Mouse (Mus musculus) T-cell, adult 2 months (primary cell): ENCODE measurements around the gene Ttll5.

Source experiments
- DNase-seq: peaks from one replicate; pipeline ENCODE4 v3.0.0; 2022; ENCODE audit warnings: low spot score

Gene Ttll5

GRCm38 (mm10) chr12:86014174-86014573 lies 189.7 kb downstream of the Ttll5 start:
- DNase-seq, result no peak

GRCm38 (mm10) chr12:86014621-86015020 lies 190.2 kb downstream of the Ttll5 start:
- DNase-seq, result no peak

DNA sequence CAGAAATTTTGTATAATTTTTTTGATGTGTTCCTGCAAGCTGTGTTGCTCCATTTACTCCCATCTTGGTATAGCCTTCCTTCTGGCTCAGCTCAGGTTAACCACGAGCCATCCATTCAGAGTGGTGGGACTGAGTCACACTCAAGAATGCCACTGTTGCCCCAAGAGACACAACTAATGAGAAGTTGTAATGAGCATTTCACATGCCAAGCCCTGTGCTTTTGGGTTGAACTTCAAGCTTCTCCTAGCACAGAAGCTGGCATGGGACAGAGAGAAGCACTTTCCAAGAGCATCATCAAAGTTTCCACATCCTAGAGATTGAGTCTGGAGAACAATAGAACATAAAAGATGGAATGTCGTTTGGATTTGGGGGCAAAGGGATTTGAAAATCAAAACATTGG lies 190.7 kb downstream of the Ttll5 start:
- DNase-seq, result no peak

- no peak for DNase-seq
Observed at GRCm38 (mm10) chr12:86017360-86017759, 192.9 kb downstream of the Ttll5 start.

- DNase-seq, result no peak
Observed at GRCm38 (mm10) chr12:86021583-86021982, 197.1 kb downstream of the Ttll5 start.

GRCm38 (mm10) chr12:86022282-86022984 lies 198.0 kb downstream of the Ttll5 start:
- DNase-seq, result no peak

- no peak for DNase-seq
Observed at GRCm38 (mm10) chr12:86023081-86023871, 198.8 kb downstream of the Ttll5 start.

DNA sequence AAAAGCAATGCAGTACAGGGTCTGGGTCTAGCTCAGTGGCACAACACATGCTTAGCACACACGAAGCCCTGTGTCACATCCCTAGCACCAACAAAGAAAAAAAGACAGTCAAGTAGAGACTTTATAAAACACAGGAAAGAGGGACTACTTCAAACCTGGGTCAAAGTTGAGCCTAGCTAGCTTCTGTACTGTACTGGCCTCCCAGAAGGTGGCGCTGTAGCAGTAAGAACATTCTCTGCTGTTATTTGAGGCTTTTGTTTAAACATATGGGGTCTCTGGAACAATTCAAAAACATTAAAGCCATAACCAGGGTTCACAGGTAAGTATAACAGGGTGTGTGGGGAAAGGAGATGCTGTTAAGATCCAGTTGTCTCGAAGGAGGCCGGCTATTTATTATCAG lies 200.0 kb downstream of the Ttll5 start:
- DNase-seq, result no peak

DNA sequence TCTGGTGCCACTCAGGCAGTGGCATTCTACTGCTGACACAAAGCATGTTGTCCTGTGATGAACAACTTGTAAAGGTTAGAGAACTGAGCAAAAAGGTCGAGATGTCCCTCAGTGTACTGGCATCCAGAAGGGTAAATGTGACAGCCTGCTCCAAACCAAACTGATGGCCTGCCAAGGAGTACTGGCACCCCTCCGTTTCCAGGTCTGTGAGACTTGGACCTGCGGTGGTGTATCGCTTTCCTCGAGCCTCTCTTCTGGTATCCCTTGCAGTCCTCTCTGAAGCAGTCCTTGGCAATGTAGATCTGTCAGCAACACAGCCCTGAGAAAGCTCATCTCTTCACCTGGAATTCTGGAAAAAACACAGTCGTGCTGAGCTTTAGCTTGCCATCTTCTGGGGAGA lies 201.0 kb downstream of the Ttll5 start:
- no peak for DNase-seq

GRCm38 (mm10) chr12:86027000-86027399 lies 202.5 kb downstream of the Ttll5 start:
- no peak for DNase-seq

- DNase-seq, result no peak
Observed at GRCm38 (mm10) chr12:86027747-86028146, 203.3 kb downstream of the Ttll5 start.

- no peak for DNase-seq
Observed at GRCm38 (mm10) chr12:86030932-86031331, 206.5 kb downstream of the Ttll5 start.

GRCm38 (mm10) chr12:86035586-86035985 lies 211.1 kb downstream of the Ttll5 start:
- no peak for DNase-seq

- DNase-seq, result no peak
Observed at GRCm38 (mm10) chr12:86036368-86037166, 212.1 kb downstream of the Ttll5 start.

DNA sequence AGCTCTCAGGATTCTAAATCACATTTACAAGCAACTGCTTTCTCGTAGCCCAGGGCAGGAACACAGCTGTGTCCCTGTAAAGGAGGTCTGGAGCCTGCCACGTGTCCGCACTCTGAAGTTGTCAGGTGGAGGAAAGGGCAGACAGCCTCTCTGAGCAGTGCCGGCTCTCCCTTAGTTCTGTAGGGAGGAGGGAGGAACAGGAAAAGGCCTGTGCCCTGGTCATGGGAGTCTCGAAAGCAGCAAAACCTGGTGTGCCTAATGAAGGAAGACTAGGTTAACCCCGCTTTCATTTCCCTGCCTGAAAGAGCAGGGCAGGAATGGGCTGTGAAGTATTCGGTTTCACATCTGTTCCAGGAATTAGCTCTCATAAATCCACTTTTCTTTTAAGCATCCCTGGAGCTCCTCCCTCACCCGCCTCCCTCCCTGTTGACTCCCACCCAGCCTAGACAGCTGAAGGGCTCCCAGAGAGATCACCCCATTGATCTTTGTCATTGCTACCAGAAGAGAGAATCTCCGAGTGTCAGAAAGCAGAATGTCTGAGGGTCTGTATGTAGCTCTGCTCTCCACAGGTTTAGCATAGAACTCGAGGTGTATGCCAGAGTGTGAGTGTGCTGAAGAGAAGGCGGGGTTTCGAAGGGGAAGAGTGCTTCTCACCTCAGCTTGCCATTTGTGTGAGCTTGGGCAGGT lies 212.9 kb downstream of the Ttll5 start:
- no peak for DNase-seq

DNA sequence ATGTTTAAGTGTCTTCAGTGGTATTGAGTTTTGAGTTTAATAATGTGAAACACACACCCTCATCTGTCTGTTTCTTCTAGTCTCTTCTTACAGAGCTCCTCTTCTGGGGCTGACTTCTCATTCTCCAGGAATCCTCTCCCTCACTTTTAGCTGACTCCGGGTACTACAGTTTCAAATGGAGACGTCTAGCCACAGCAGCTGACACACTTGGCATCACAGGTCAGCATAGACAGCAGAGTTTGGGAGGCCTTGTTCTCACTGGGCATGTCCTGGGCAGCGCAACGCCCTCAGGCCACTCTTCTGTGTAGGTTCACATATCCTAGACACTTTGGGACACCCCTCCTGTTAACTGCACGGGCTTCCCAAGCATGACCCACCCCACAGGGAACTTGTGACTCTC lies 214.6 kb downstream of the Ttll5 start:
- DNase-seq, result no peak

DNA sequence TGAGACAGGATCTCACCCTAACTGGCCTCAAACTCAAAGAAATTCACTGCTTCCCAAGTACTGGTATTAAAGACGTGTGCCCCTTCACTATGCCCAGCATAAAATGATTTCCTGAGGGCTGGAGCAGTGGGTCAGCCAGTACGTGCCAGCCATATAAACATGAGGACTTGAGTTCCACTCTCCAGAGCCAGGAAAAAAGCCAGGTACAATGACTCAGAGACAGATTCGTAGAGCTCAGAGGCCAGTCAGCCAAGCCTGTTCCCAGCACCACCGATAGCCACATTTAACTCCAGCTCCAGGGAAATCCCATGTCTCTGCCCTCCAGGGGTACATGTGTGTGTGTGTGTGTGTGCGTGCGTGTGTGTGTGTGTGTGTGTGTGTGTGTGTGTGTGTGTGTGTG lies 215.3 kb downstream of the Ttll5 start:
- DNase-seq, result no peak

DNA sequence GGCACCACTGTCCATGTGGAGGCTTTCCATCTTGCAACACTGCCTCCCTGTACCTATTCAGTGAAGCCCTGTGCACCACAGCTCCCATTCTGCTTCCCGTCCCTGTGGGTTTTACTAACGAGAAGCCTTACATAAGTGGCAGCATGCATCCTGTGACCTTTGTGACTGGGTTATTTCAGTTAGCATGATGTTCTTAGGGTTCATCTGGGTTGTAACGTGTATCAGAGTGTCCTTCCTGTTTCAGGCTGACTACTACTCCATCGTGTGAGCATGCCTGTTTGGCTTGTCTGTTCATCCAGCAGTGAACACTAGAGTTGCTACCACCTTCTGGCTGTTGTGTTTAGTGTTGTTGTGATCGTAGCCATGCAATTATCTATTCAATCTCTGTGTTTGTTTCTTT lies 221.7 kb downstream of the Ttll5 start:
- peak; percentile 39 for DNase-seq

GRCm38 (mm10) chr12:86046776-86047175 lies 222.3 kb downstream of the Ttll5 start:
- DNase-seq, result no peak

- DNase-seq, result peak; percentile 39
Observed at GRCm38 (mm10) chr12:86047376-86047775, 222.9 kb downstream of the Ttll5 start.

DNA sequence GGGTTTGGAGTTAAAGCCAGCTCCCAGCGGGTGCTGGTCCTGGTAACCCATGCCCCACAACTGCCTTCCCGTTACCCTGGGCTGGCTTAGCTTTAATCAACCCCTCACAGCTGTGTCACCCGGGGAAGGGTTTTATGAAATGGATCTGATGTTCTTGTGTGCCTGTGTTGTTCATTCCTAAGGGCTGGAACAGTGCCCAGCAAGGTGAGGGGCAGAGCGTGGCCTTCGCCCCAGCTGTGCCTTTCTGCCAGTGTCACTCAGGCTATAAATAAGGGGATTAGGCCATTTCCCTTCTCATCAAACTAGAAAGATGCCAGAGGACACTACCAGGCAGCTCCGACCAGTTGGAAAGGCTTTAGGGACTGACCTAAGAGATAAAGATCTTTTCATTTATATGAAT lies 225.4 kb downstream of the Ttll5 start:
- no peak for DNase-seq

GRCm38 (mm10) chr12:86051477-86051876 lies 227.0 kb downstream of the Ttll5 start:
- no peak for DNase-seq
